Mouse (Mus musculus) lung, embryonic 16.5 days (tissue): ENCODE measurements around the gene Gjb2. TPM values are rescaled to one million over a fixed set of nuclear protein-coding genes. Genes with fewer than 3 reads are reported as not detected.
A peak's percentile ranks its signal among the peaks of the same experiment; 100 is the strongest.

Experiments
- ATAC-seq: fragments of 200-750 bp; cut with Nextera tagmentation; 2 replicates; pipeline ENCODE4 v1.8.0; 2017; ENCODE audit warnings: low read depth, mild to moderate bottlenecking, moderate library complexity
- H3K27ac ChIP-seq: fragments of 300-500 bp; sonication (generic); 2 replicates; pipeline ENCODE4 v1.5.1; 2014; ENCODE audit warnings: mild to moderate bottlenecking, control low read depth, low read length
- H3K27me3 ChIP-seq: fragments of 300-500 bp; sonication (generic); 2 replicates; pipeline ENCODE4 v1.6.1; 2014; ENCODE audit warnings: low read depth, low read length, mixed read lengths; ENCODE audit not compliant: control insufficient read depth, insufficient read depth
- H3K36me3 ChIP-seq: fragments of 300-500 bp; sonication (generic); 2 replicates; pipeline ENCODE4 v1.6.1; 2014; ENCODE audit warnings: low read length; ENCODE audit not compliant: control insufficient read depth, insufficient read depth
- H3K4me1 ChIP-seq: fragments of 300-500 bp; sonication (generic); replicated peaks from 2 replicates; pipeline ENCODE4 v1.6.1; 2014; ENCODE audit warnings: low read length, mixed read lengths; ENCODE audit not compliant: control insufficient read depth, insufficient read depth
- H3K4me2 ChIP-seq: fragments of 300-500 bp; sonication (generic); 2 replicates; pipeline ENCODE4 v1.6.1; 2014; ENCODE audit warnings: low read depth, low read length, control low read depth
- H3K4me3 ChIP-seq: fragments of 300-500 bp; sonication (generic); 2 replicates; pipeline ENCODE4 v1.5.1; 2014; ENCODE audit warnings: mild to moderate bottlenecking, low read length, control low read depth
- H3K9ac ChIP-seq: fragments of 300-500 bp; sonication (generic); 2 replicates; pipeline ENCODE4 v1.6.1; 2014; ENCODE audit warnings: low read length, control low read depth
- H3K9me3 ChIP-seq: fragments of 300-500 bp; sonication (generic); 2 replicates; pipeline ENCODE4 v1.6.1; 2016; ENCODE audit warnings: low read length; ENCODE audit not compliant: control insufficient read depth
- WGBS: fragments of 180-500 bp; shearing (Covaris S2); extraction: QIAGEN DNeasy Blood & Tissue Kit; methylation state at CpG from one replicate; pipeline ENCODE4 v1.1.7; 2014; 5-methylcytosine and 5-hydroxymethylcytosine counted together
- polyA plus RNA-seq: library from polyadenylated mRNA; unstranded; fragments of >200 nt; fragmentation: Nextera tagmentation; extraction: Ambion mirVana; gene quantifications from 2 replicates; pipeline ENCODE4 v1.2.1, GENCODE M21; 2015

Gene Gjb2
- 1.3 and 1.8 TPM in 2 replicates for polyA plus RNA-seq

DNA sequence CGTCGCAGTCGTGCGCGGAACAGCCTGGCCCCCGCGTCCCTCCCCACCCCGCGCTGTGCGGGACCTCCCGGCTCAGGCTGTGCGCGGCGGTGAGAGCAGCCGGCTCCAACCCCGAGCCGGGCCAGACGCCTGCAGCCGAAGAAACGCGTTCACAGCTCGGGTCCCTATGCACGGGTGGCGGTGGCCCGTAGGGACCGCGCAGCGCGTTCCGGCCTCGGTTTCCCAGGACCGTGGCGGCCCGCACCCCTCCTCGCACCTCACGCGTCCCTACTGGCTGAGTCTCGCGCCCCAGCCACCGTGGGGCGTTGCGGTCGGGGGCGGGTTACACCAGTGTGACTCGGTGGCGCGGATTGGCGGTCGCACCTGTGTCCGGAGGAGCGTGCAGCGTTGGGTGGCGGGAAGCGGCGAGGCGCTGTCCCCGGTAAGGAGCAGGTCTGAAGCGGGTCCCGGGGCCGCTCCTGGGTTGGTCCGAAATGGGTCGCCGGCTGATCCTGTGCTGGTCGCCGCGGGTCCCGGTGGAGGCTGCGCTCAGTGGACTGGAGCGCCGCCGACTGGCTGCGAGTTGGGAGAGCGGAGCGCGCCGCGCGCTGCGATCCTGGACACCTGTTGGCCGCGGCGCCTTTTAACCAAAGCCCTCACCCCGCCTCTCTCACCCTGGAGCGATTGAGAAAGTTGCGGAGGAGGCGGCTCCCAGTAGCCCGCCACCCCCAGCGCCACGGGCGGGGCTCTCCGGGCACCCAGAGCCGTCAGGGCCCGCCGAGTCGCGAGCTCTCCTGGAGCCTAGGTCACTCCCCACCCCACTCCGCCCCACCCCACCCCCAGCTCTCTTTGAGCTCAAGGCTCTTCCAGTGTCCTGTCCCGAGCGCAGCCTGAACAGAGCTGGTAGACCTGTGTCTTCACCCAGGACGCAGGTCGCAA, at the start of gene Gjb2:
Gene Gjb2, minus strand, starts transcription at position 597 of the 918 bp plus-strand sequence.
- Histone ChIP-seq H3K9ac (peak within 1 kb of the TSS; percentile 63), H3K27ac (no peak within 1 kb of the TSS), H3K9me3 (no peaks in the 10 kb centered on the region), H3K4me3 (peak within 1 kb of the TSS; percentile 67), H3K4me2 (peak within 1 kb of the TSS; percentile 100), H3K36me3 (no peaks in the 10 kb centered on the region), H3K27me3 (peaks cover 55% of the 10 kb centered on the region), H3K4me1 (peaks cover 9% of the 10 kb centered on the region; the same call in 1 of the 2 replicates)
- WGBS, result under 1% methylated on average over 100 of the region's 101 CpGs
- peak; percentile 73 for ATAC-seq

DNA sequence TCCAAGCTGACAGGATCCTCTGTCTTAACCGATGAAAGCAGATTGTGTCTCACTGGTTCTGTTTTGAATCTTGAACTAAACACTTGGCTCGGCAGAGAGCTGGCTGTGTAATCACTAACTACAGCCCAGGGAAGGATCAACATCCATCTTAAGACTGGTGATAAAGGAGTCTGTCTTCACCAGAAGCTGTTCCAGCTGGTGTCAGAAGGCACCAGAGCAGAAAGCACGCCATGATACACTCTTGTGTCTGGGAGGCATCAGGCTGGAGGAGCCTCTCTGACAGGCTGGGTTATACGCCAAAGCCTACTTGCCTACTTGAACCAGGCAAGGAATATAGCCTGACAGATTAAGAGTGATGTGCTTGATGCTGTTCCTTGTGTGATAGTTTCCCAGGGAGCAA, 41.2 kb upstream of the Gjb2 start:
- no peaks in the 10 kb centered on the region for H3K27me3 ChIP-seq
- H3K36me3 ChIP-seq, result no peaks in the 10 kb centered on the region
- no peak overlapping the region for H3K27ac ChIP-seq
- peak; percentile 45; the same call in 1 of the 2 replicates for ATAC-seq
- 17% methylated on average over 4 of the region's 4 CpGs for WGBS
- no peaks in the 10 kb centered on the region for H3K9me3 ChIP-seq
- no peak overlapping the region for H3K9ac ChIP-seq
- no peak overlapping the region for H3K4me2 ChIP-seq
- H3K4me1 ChIP-seq, result no peaks in the 10 kb centered on the region
- H3K4me3 ChIP-seq, result no peak overlapping the region

DNA sequence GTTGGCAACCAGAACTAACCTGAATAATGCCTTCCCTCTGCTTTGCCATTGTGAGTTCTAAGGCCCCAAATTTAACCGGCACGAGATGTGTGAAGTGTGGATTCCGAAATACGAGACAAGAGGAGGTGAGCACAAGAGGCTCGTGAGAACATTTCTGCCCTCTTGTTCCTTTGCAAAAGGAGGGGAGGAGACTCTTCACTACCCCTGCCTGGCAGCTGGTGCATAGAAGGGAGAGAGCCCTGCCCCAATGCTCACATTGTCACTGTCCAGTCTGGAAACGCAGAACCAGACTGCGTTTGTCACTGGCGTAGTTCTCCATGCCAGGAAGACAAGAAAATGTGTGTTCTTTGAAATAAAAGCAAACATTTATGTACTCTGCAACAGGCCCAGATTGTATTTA, 30.8 kb upstream of the Gjb2 start:
- Histone ChIP-seq H3K36me3 (no peaks in the 10 kb centered on the region), H3K27ac (no peak overlapping the region), H3K4me1 (0 out of 2 replicates have a peak, but pooled peaks cover 3% of the 10 kb centered on the region), H3K4me2 (no peak overlapping the region), H3K9me3 (no peaks in the 10 kb centered on the region), H3K4me3 (no peak overlapping the region), H3K9ac (no peak overlapping the region), H3K27me3 (peaks cover 35% of the 10 kb centered on the region)
- ATAC-seq, result no peak
- 51% methylated on average over 8 of the region's 8 CpGs for WGBS

DNA sequence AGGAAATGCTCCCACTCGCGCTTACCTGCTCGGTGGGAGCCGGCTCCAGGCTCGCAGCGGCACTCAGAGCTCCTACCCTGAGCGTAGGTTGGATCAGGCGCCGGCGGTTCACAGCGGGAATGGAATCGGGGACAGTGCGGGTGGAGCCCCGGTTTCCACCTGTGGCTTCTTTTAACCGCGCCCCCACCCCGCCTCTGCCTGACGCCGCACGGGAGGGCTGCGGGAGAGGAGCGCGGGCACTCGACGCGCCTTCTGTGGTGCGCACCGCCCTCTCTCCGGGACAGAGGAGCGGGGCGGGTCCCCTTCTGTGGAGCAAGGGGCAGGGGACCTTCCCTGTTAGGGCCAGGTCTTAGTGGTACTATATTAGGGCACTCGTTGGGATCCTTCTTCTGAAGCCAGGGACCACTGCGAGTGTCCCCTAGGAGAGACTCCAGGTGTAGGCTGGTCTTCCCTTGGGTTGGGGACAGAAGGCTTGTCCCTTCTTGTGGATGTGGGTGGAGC, 28.7 kb upstream of the Gjb2 start, which contains the start of gene Gjb6:
Gene Gjb6, minus strand, starts transcription at position 451 of the 501 bp plus-strand sequence.
- 1% methylated on average over 31 of the region's 33 CpGs for WGBS
- Histone ChIP-seq H3K27me3 (peaks cover 35% of the 10 kb centered on the region), H3K36me3 (no peaks in the 10 kb centered on the region), H3K4me1 (0 out of 2 replicates have a peak, but pooled peaks cover 3% of the 10 kb centered on the region), H3K4me2 (peak within 1 kb of the TSS; percentile 69), H3K9me3 (no peaks in the 10 kb centered on the region), H3K27ac (no peak within 1 kb of the TSS), H3K9ac (peak within 1 kb of the TSS; percentile 20; the same call in 1 of the 2 replicates), H3K4me3 (peak within 1 kb of the TSS; percentile 43)
- ATAC-seq, result peak; percentile 23; the same call in 1 of the 2 replicates

DNA sequence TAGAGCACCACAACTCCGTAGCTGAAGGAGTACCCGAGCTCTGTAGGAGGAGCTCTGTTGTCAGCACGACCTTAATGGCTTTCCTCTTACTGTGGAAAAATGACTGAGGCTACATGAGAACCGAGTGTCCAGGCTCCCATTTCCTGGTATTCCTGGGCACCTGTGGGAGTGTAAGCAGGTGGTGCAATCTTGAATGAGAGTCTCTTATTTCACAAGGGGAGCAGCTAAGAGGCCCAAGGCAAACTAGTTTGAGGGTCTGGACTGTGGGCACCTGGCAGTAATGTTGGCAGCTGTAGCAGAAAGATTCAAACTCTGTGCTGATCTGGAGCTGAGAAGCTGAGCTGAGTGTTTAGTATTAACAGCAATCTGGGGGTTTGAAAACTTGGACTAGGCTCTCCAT, 22.9 kb upstream of the Gjb2 start:
- no peak overlapping the region for H3K4me2 ChIP-seq

DNA sequence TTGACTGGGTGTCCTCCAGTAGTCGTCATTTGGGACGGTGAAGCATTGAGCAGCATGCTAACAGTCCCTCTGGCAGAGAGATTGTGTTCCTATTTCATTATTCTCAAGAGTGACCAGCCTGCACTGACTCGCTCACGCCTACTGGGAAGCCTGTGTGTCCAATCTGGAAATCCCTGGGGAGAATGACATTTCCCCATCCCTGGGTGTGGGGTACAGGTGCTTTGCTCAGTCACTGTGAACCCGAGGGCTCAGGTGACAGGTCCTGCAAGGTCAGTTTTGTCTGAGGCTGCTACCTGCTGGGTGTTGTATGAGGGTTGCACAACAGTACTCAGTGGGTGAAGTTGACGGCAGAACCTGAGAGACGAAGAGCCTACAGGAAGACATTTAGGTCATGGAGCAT, 17.8 kb upstream of the Gjb2 start:
- Histone ChIP-seq H3K36me3 (no peaks in the 10 kb centered on the region), H3K9me3 (no peaks in the 10 kb centered on the region), H3K4me2 (no peak overlapping the region), H3K27ac (no peak overlapping the region), H3K27me3 (no peaks in the 10 kb centered on the region; the same call in 1 of the 2 replicates), H3K4me3 (no peak overlapping the region), H3K4me1 (no peaks in the 10 kb centered on the region), H3K9ac (no peak overlapping the region)
- no peak for ATAC-seq
- 83% methylated on average over 7 of the region's 7 CpGs for WGBS

More for the DNA sequence above, 22.9 kb upstream of the Gjb2 start:
- peak; percentile 71 for ATAC-seq
- no peak overlapping the region for H3K9ac ChIP-seq
- 50% methylated on average over 4 of the region's 4 CpGs for WGBS
- no peaks in the 10 kb centered on the region for H3K9me3 ChIP-seq
- H3K27ac ChIP-seq, result no peak overlapping the region
- peaks cover 7% of the 10 kb centered on the region for H3K27me3 ChIP-seq
- H3K36me3 ChIP-seq, result no peaks in the 10 kb centered on the region
- H3K4me1 ChIP-seq, result no peaks in the 10 kb centered on the region
- no peak overlapping the region for H3K4me3 ChIP-seq

DNA sequence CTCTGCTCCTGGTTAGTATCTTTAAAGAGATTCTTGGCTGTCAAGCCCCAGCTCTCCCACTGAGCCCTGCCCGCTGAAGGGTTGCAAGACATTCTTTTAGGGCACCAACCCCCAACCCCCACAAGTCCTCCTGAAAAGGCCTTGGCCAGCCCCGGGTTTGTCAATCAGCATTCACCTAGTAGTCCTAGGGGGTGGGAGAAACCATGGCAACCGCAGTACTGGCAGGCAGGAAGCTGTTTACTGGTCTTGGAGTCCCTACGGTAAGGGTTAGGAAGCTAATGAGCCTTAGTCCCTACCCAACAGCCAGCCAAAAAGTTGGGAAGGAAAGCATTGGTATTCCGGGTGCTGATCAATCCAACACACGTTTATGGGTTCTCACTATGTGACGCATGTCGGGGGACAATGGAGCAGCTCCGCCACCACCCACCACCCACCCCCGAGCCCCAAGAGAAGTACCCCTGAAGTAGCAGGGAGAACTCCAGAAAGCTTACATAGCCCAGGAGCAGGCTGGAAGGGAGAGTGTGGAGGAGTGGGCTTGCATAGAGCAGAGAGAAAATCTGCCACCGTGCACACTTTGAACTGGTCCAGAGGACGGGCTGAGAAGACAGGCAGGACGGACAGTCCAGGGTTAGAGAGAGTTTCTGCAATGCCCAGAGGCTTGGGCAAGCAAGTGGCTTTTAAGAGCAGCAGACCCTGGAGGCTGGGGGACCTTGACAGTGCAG, 11.5 kb upstream of the Gjb2 start, which contains the start of gene Gm4491:
Gene Gm4491, minus strand, starts transcription at position 61 of the 722 bp plus-strand sequence.
- no peak for ATAC-seq
- Histone ChIP-seq H3K9me3 (no peaks in the 10 kb centered on the region), H3K27me3 (peaks cover 6% of the 10 kb centered on the region; the same call in 1 of the 2 replicates), H3K4me3 (no peak within 1 kb of the TSS), H3K27ac (no peak within 1 kb of the TSS), H3K36me3 (no peaks in the 10 kb centered on the region), H3K9ac (no peak within 1 kb of the TSS), H3K4me1 (no peaks in the 10 kb centered on the region), H3K4me2 (no peak within 1 kb of the TSS)
- 27% methylated on average over 13 of the region's 13 CpGs for WGBS

DNA sequence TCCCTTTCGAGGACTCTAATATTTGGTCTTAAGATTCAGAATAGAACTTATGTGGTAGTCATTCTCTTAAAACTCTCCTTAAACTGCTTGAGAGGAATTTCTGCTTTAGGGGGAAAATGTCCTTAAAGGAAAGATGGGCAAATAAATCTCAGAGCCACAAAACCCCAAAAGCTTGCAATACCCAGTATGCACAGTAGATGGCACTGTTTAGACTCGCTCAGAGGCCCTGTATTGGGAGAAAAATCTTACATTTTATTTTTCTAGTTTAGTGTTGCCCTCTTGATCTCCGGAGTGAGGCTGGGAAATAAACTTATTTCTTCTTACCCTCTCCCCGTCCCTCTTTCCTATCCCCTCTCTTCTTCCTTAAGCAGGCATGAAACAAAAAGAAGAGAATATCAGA, 4.7 kb upstream of the Gjb2 start:
- no peak for ATAC-seq
- Histone ChIP-seq H3K27me3 (peaks cover 44% of the 10 kb centered on the region), H3K4me3 (no peak overlapping the region), H3K27ac (no peak overlapping the region), H3K4me1 (peaks cover 6% of the 10 kb centered on the region; the same call in 1 of the 2 replicates), H3K4me2 (no peak overlapping the region), H3K9ac (no peak overlapping the region), H3K36me3 (no peaks in the 10 kb centered on the region), H3K9me3 (no peaks in the 10 kb centered on the region)
- WGBS, result 5% methylated on average over 4 of the region's 4 CpGs
